31 mouse cellular contexts compared by ENCODE assay signal in the genomic region with DNA sequence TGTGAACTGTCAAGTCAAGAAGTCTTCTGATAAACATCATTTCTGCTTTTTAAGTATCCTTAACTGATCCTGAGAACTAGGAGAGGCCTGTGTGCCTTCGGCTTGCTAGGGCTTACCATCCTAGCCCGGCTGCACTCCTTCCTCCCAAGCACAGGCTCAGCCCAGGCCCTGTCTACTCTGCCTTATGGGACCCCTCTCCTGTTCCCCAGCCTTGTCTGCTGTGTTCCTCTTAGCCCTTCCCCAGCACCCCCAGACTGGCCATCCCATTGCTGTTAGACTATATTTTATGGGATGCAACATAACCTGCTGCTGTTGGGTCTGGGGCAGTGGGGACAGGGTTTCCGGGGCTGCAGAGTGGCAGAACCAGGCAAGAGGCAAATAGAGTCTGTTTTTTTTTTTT. TPM values are rescaled to one million over a fixed set of nuclear protein-coding genes. Genes with fewer than 3 reads are reported as not detected.
DNase-seq lines count a peak whose midpoint lies in the region; ATAC-seq lines count a peak whose summit lies in the region.
"Had no signal": no experiment of that assay in that cellular context is flagged by ENCODE, and none has a peak within 500 bp of the region (broad histone marks: within the 10 kb centered on the region; RNA-seq: fewer than 3 reads in every experiment).

No protein-coding gene starts in this region.

- no peak overlapping the region for H3K4me2 ChIP-seq in forebrain, embryonic 14.5 days (ENCODE audit: low read length)
- no peak overlapping the region for H3K4me2 ChIP-seq in forebrain, embryonic 11.5 days (ENCODE audit: low read depth, low read length, severe bottlenecking)
- H3K4me2 ChIP-seq in neural tube, embryonic 13.5 days, result no peak overlapping the region
- no peak overlapping the region for H3K4me2 ChIP-seq in neural tube, embryonic 15.5 days
- H3K4me2 ChIP-seq: embryonic facial prominence, embryonic 12.5 days; heart, embryonic 12.5 days; hindbrain, embryonic 15.5 days; limb, embryonic 13.5 days; liver, embryonic 11.5 days; lung, embryonic 15.5 days; midbrain, embryonic 11.5 days; neural tube, embryonic 12.5 days; stomach, embryonic 15.5 days had no signal

- no peak for ATAC-seq in forebrain, embryonic 14.5 days
- ATAC-seq in forebrain, embryonic 11.5 days (replicated peaks; ENCODE audit: low FRiP score), result no peak
- 0 out of 2 replicates have a peak, but pooled peaks have one; percentile 28 for ATAC-seq in neural tube, embryonic 13.5 days (ENCODE audit: low read depth)
- ATAC-seq in neural tube, embryonic 15.5 days (ENCODE audit: low FRiP score), result no peak
- ATAC-seq: Patski had no signal

- no peak overlapping the region for H3K9ac ChIP-seq in forebrain, embryonic 14.5 days (ENCODE audit: low read length)
- no peak overlapping the region for H3K9ac ChIP-seq in forebrain, embryonic 11.5 days (ENCODE audit: low read length)
- H3K9ac ChIP-seq in neural tube, embryonic 13.5 days, result no peak overlapping the region
- H3K9ac ChIP-seq in neural tube, embryonic 15.5 days (replicated peaks), result no peak overlapping the region
- H3K9ac ChIP-seq: embryonic facial prominence, embryonic 12.5 days; heart, embryonic 12.5 days; hindbrain, embryonic 15.5 days; limb, embryonic 13.5 days; lung, embryonic 15.5 days; neural tube, embryonic 12.5 days; stomach, embryonic 15.5 days had no signal

- H3K27ac ChIP-seq in forebrain, embryonic 14.5 days (ENCODE audit: low read depth, low read length), result peak overlapping the region; percentile 59; the same call in 1 of the 2 replicates
- H3K27ac ChIP-seq in forebrain, embryonic 11.5 days (ENCODE audit: low read depth, low read length), result no peak overlapping the region
- H3K27ac ChIP-seq in heart, embryonic 10.5 days, result no peak overlapping the region
- 0 out of 2 replicates have a peak overlapping the region, but pooled peaks have one; percentile 20 for H3K27ac ChIP-seq in neural tube, embryonic 13.5 days (replicated peaks)
- no peak overlapping the region for H3K27ac ChIP-seq in neural tube, embryonic 15.5 days (replicated peaks)
- H3K27ac ChIP-seq: embryonic facial prominence, embryonic 12.5 days; hindbrain, embryonic 15.5 days; limb, embryonic 13.5 days; lung, embryonic 15.5 days; neural tube, embryonic 12.5 days; stomach, embryonic 15.5 days had no signal

- WGBS in forebrain, embryonic 14.5 days, result 90% methylated on average over 3 of the region's 3 CpGs
- WGBS in forebrain, embryonic 11.5 days, result 92% methylated on average over 3 of the region's 3 CpGs
- WGBS in heart, embryonic 10.5 days, result 84% methylated on average over 3 of the region's 3 CpGs
- WGBS in neural tube, embryonic 13.5 days, result 88% methylated on average over 3 of the region's 3 CpGs
- WGBS in neural tube, embryonic 15.5 days, result 96% methylated on average over 3 of the region's 3 CpGs

- peaks cover 11% of the 10 kb centered on the region; the same call in 1 of the 2 replicates for H3K36me3 ChIP-seq in forebrain, embryonic 14.5 days (ENCODE audit: control insufficient read depth, insufficient read depth, low read length)
- H3K36me3 ChIP-seq in forebrain, embryonic 11.5 days (ENCODE audit: control insufficient read depth, insufficient read depth, low read length), result no peaks in the 10 kb centered on the region
- peaks cover 9% of the 10 kb centered on the region for H3K36me3 ChIP-seq in heart, embryonic 10.5 days
- peaks cover 1% of the 10 kb centered on the region; the same call in 1 of the 2 replicates for H3K36me3 ChIP-seq in neural tube, embryonic 13.5 days
- H3K36me3 ChIP-seq in neural tube, embryonic 15.5 days, result 0 out of 2 replicates have a peak, but pooled peaks cover 8% of the 10 kb centered on the region
- H3K36me3 ChIP-seq: embryonic facial prominence, embryonic 12.5 days; lung, embryonic 15.5 days; stomach, embryonic 15.5 days had no signal

- no peaks in the 10 kb centered on the region for H3K27me3 ChIP-seq in forebrain, embryonic 14.5 days (replicated peaks; ENCODE audit: control insufficient read depth, insufficient read depth, low read length)
- H3K27me3 ChIP-seq in forebrain, embryonic 11.5 days (ENCODE audit: control insufficient read depth, insufficient read depth, low read length), result no peaks in the 10 kb centered on the region
- no peaks in the 10 kb centered on the region for H3K27me3 ChIP-seq in heart, embryonic 10.5 days (ENCODE audit: insufficient read depth, poor library complexity, severe bottlenecking)
- H3K27me3 ChIP-seq in neural tube, embryonic 13.5 days, result no peaks in the 10 kb centered on the region
- H3K27me3 ChIP-seq in neural tube, embryonic 15.5 days (replicated peaks), result no peaks in the 10 kb centered on the region
- H3K27me3 ChIP-seq: embryonic facial prominence, embryonic 12.5 days; heart, embryonic 12.5 days; hindbrain, embryonic 15.5 days; limb, embryonic 13.5 days; lung, embryonic 15.5 days; neural tube, embryonic 12.5 days; Patski; stomach, embryonic 15.5 days had no signal

- no peak for DNase-seq in forebrain, embryonic 14.5 days (ENCODE audit: low spot score)
- no peak for DNase-seq in forebrain, embryonic 11.5 days (ENCODE audit: low spot score)
- peak; percentile 54 for DNase-seq in heart, embryonic 10.5 days (ENCODE audit: low spot score)
- DNase-seq in heart, postnatal 10 days, result no peak
- DNase-seq in cerebellum, adult 8-10 months, result no peak
- DNase-seq: adrenal gland, postnatal 10 days; cerebellum, adult 9-10 months; embryo, embryonic 11 days; gastrocnemius, postnatal 14 days; kidney, adult 18-20 months; kidney, postnatal 4 days; lung, postnatal 36 days; thymus, adult 18-20 months; thymus, postnatal 25 days had no signal

- intact Hi-C loops in heart, postnatal 10 days (cut with DNase I), result no loop called here

- H3K4me1 ChIP-seq in forebrain, embryonic 14.5 days (ENCODE audit: control insufficient read depth, insufficient read depth, low read length), result no peaks in the 10 kb centered on the region
- H3K4me1 ChIP-seq in forebrain, embryonic 11.5 days (replicated peaks; ENCODE audit: control insufficient read depth, insufficient read depth, low read length), result no peaks in the 10 kb centered on the region
- H3K4me1 ChIP-seq in heart, embryonic 10.5 days, result no peaks in the 10 kb centered on the region
- H3K4me1 ChIP-seq in neural tube, embryonic 13.5 days (replicated peaks), result 0 out of 2 replicates have a peak, but pooled peaks cover 4% of the 10 kb centered on the region
- H3K4me1 ChIP-seq in neural tube, embryonic 15.5 days, result no peaks in the 10 kb centered on the region; the same call in 1 of the 2 replicates
- H3K4me1 ChIP-seq: embryonic facial prominence, embryonic 12.5 days; heart, embryonic 12.5 days; hindbrain, embryonic 15.5 days; lung, embryonic 15.5 days; neural tube, embryonic 12.5 days; stomach, embryonic 15.5 days had no signal

- H3K9me3 ChIP-seq in forebrain, embryonic 14.5 days (replicated peaks; ENCODE audit: control insufficient read depth, low read length), result no peaks in the 10 kb centered on the region; the same call in 1 of the 2 replicates
- no peaks in the 10 kb centered on the region for H3K9me3 ChIP-seq in forebrain, embryonic 11.5 days (ENCODE audit: control insufficient read depth, low read length)
- H3K9me3 ChIP-seq in heart, embryonic 10.5 days, result no peaks in the 10 kb centered on the region
- H3K9me3 ChIP-seq in neural tube, embryonic 13.5 days, result no peaks in the 10 kb centered on the region
- no peaks in the 10 kb centered on the region for H3K9me3 ChIP-seq in neural tube, embryonic 15.5 days (replicated peaks)
- H3K9me3 ChIP-seq: embryonic facial prominence, embryonic 12.5 days; hindbrain, embryonic 15.5 days; lung, embryonic 15.5 days; stomach, embryonic 15.5 days had no signal

- H3K4me3 ChIP-seq in forebrain, embryonic 14.5 days (ENCODE audit: low read depth, low read length), result no peak overlapping the region
- no peak overlapping the region for H3K4me3 ChIP-seq in forebrain, embryonic 11.5 days (ENCODE audit: low read depth, low read length)
- no peak overlapping the region for H3K4me3 ChIP-seq in heart, embryonic 10.5 days
- no peak overlapping the region for H3K4me3 ChIP-seq in neural tube, embryonic 13.5 days
- no peak overlapping the region for H3K4me3 ChIP-seq in neural tube, embryonic 15.5 days (replicated peaks)
- H3K4me3 ChIP-seq: embryonic facial prominence, embryonic 12.5 days; heart, embryonic 12.5 days; hindbrain, embryonic 15.5 days; limb, embryonic 13.5 days; lung, embryonic 15.5 days; myocyte; neural tube, embryonic 12.5 days; stomach, embryonic 15.5 days had no signal

RNA-seq across cellular contexts. Expression of a gene that starts 34.1 kb away (rescaled TPM):
- polyA plus RNA-seq in forebrain, embryonic 14.5 days (2014; fragmentation: Nextera tagmentation; extraction: Ambion mirVana), result 12.0 and 14.6 TPM in 2 replicates
- 22.1 and 24.5 TPM in 2 replicates for polyA plus RNA-seq in forebrain, embryonic 11.5 days (2014; fragmentation: Nextera tagmentation; extraction: Ambion mirVana)
- 29.2 and 41.0 TPM in 2 replicates for polyA plus RNA-seq in heart, embryonic 10.5 days (2016; fragmentation: Nextera tagmentation; extraction: Ambion mirVana)
- 10 to 100 TPM; 43.4 to 49.0 TPM for total RNA-seq in heart, postnatal 10 days (2021)
- 22.7 and 24.7 TPM in 2 replicates for polyA plus RNA-seq in neural tube, embryonic 13.5 days (2015; fragmentation: Nextera tagmentation; extraction: Ambion mirVana)
- 25.6 and 27.8 TPM in 2 replicates for polyA plus RNA-seq in neural tube, embryonic 15.5 days (2015; fragmentation: Nextera tagmentation; extraction: Ambion mirVana)

RNA-seq across cellular contexts. Expression of a gene that starts 52.9 kb away (rescaled TPM):
- polyA plus RNA-seq in forebrain, embryonic 14.5 days (2014; fragmentation: Nextera tagmentation; extraction: Ambion mirVana), result 217 and 218 TPM in 2 replicates
- 197 and 202 TPM in 2 replicates for polyA plus RNA-seq in forebrain, embryonic 11.5 days (2014; fragmentation: Nextera tagmentation; extraction: Ambion mirVana)
- polyA plus RNA-seq in heart, embryonic 10.5 days (2016; fragmentation: Nextera tagmentation; extraction: Ambion mirVana), result 127 and 153 TPM in 2 replicates
- total RNA-seq in heart, postnatal 10 days (2021), result 100 to 1,000 TPM; 121 TPM
- 174 and 180 TPM in 2 replicates for polyA plus RNA-seq in neural tube, embryonic 13.5 days (2015; fragmentation: Nextera tagmentation; extraction: Ambion mirVana)
- polyA plus RNA-seq in neural tube, embryonic 15.5 days (2015; fragmentation: Nextera tagmentation; extraction: Ambion mirVana), result 184 and 188 TPM in 2 replicates

RNA-seq across cellular contexts. Expression of a gene that starts 59.7 kb away (rescaled TPM):
- polyA plus RNA-seq in forebrain, embryonic 14.5 days (2014; fragmentation: Nextera tagmentation; extraction: Ambion mirVana), result 2.2 and 2.3 TPM in 2 replicates
- polyA plus RNA-seq in forebrain, embryonic 11.5 days (2014; fragmentation: Nextera tagmentation; extraction: Ambion mirVana), result 0.63 and 1.3 TPM in 2 replicates
- 1.6 and 1.8 TPM in 2 replicates for polyA plus RNA-seq in heart, embryonic 10.5 days (2016; fragmentation: Nextera tagmentation; extraction: Ambion mirVana)
- under 1 TPM; 0.62 to 0.77 TPM for total RNA-seq in heart, postnatal 10 days (2021)
- polyA plus RNA-seq in neural tube, embryonic 13.5 days (2015; fragmentation: Nextera tagmentation; extraction: Ambion mirVana), result 1.2 and 2.1 TPM in 2 replicates
- 1.5 and 1.6 TPM in 2 replicates for polyA plus RNA-seq in neural tube, embryonic 15.5 days (2015; fragmentation: Nextera tagmentation; extraction: Ambion mirVana)
- total RNA-seq: gastrocnemius, postnatal 14 days; left cerebral cortex, postnatal 25 days; megakaryocyte, adult 5-6 weeks; MEL; midbrain, postnatal 0 days had no signal

RNA-seq across cellular contexts. Expression of a gene that starts 59.8 kb away (rescaled TPM):
- polyA plus RNA-seq in forebrain, embryonic 14.5 days (2014; fragmentation: Nextera tagmentation; extraction: Ambion mirVana), result 62.9 and 70.0 TPM in 2 replicates
- polyA plus RNA-seq in forebrain, embryonic 11.5 days (2014; fragmentation: Nextera tagmentation; extraction: Ambion mirVana), result 70.3 and 75.7 TPM in 2 replicates
- polyA plus RNA-seq in heart, embryonic 10.5 days (2016; fragmentation: Nextera tagmentation; extraction: Ambion mirVana), result 53.4 and 55.6 TPM in 2 replicates
- total RNA-seq in heart, postnatal 10 days (2021), result 10 to 100 TPM; 39.6 to 42.8 TPM
- 65.0 and 66.5 TPM in 2 replicates for polyA plus RNA-seq in neural tube, embryonic 13.5 days (2015; fragmentation: Nextera tagmentation; extraction: Ambion mirVana)
- polyA plus RNA-seq in neural tube, embryonic 15.5 days (2015; fragmentation: Nextera tagmentation; extraction: Ambion mirVana), result 69.8 and 70.6 TPM in 2 replicates

Comparison
In these comparisons a context has a peak if more than half of its experiments do, and no peak if none do; other contexts are left out.
1. H3K27ac ChIP-seq: peak in forebrain, embryonic 14.5 days (single experiment) and neural tube, embryonic 13.5 days (single experiment); none in forebrain, embryonic 11.5 days (single experiment), heart, embryonic 10.5 days (single experiment) and neural tube, embryonic 15.5 days (single experiment).